Mouse (Mus musculus): ENCODE data around the gene Ap3b2.
"Not testable (repeated sequence)": the region's sequence is repeated elsewhere in the genome, so short reads cannot be mapped to it uniquely, and the experiment has no call there.

Ap3b2 gene

GRCm38 (mm10) chr7:81479531-81480090 lies 14.1 kb downstream of the Ap3b2 start:
- no peak for ATAC-seq (ENCODE audit: insufficient number of reproducible peaks, low FRiP score, low TSS enrichment)

GRCm38 (mm10) chr7:81478261-81478660 lies 15.5 kb downstream of the Ap3b2 start:
- not testable (repeated sequence) for ATAC-seq (ENCODE audit: insufficient number of reproducible peaks, low FRiP score, low TSS enrichment)

DNA sequence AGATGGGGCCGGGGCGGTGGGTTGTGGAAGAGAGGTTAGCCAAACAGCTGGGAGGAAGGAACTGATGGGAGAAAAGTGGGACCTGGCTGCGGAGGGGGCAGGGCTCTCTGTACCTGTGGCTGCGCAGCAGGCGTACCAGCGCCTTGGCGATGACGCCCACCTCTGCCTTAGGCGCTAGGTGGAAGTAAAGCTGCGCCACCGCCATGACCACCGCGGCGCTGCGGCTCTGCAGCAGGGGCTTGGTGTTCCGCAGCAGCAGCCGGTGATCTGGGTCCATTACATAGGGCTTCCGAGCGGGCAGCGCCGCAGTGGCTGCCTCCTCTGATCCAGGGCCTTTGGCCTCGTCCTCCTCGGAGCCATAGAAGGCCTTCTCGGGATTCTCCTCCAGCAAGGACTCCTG lies 16.9 kb downstream of the Ap3b2 start:
- no peak for ATAC-seq (ENCODE audit: insufficient number of reproducible peaks, low FRiP score, low TSS enrichment)

- no peak for ATAC-seq (ENCODE audit: insufficient number of reproducible peaks, low FRiP score, low TSS enrichment)
Measured at GRCm38 (mm10) chr7:81475221-81475620, 18.5 kb downstream of the Ap3b2 start.

DNA sequence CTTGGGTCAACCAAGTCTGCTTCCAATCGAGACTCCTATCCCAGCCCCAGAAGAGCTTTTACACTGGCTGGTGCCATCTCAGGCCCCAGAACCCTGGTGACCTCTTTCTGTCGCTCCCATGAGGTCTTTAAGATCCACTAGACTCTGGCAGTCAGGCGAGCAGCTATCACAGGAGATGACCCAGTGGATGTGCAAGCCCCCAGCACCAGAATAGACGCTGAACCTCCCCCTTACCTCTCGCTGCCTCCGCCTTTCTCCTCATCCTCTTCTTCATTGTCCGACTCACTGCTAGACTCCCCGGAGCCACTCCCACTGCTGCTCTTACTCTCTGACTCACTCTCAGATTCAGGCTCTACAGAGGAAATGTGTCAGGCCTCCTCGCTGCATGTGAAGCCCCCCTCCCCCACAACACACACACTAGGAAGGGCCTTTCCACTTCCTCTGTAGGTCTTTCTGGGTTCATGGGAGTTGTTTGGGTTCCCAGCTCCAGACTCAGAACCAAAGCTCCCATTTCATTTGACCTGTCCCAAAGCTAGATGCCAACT lies 28.7 kb downstream of the Ap3b2 start:
- ATAC-seq (ENCODE audit: insufficient number of reproducible peaks, low FRiP score, low TSS enrichment), result no peak

DNA sequence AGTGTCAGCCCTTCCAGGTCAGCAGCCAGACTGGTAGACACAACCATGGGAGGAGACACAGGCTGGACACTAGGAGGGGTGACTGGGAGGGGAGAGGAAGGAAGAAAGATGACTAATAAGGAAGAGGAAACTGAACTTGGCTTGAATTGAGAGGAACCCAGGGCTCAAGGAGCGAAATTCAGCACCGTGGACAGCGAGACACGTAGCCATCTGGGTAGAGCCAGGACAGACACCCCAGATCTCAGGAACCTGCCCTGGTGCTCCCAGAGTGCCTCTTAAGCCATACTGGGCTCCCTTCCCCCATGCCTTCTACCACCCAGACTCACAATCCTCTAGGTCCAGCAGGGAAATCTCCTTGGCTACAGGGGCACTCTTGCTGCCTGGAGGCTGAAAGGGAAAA lies 29.6 kb downstream of the Ap3b2 start:
- no peak for ATAC-seq (ENCODE audit: insufficient number of reproducible peaks, low FRiP score, low TSS enrichment)

- no peak for ATAC-seq (ENCODE audit: insufficient number of reproducible peaks, low FRiP score, low TSS enrichment)
Measured at GRCm38 (mm10) chr7:81462815-81463214, 30.9 kb downstream of the Ap3b2 start.

DNA sequence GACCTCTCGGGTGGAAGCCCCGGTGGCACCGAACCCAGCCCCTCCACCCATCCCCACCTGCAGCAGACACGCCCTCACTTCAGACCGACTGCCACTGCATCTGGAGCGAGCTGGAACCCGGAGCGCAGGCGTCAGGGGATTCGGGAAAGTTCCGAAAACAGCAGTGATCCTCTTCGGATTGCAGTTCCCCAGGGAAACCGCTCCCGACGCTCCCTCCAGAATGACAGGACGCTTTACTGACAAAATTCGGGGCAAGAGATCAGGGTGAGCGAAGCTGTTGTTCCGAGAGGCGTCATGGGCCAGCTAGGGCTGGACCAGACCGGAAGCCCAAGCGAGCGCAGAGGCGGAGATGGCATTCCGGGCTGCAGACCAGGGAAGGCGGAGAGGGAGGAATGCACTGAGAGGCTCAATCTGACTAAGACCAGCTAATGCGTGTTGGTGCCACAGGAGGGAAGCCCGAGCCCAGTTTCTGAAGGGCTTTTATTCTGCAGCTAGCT lies 38.5 kb downstream of the Ap3b2 start, which contains the start of gene Cpeb1:
Gene Cpeb1 (minus strand): TSS at position 311 of the 497 bp plus-strand sequence.
- ATAC-seq (ENCODE audit: insufficient number of reproducible peaks, low FRiP score, low TSS enrichment), result peak; percentile 42

- ATAC-seq (ENCODE audit: insufficient number of reproducible peaks, low FRiP score, low TSS enrichment), result peak; percentile 60
Measured at GRCm38 (mm10) chr7:81454331-81455039, 39.2 kb downstream of the Ap3b2 start.

GRCm38 (mm10) chr7:81453443-81454274 lies 40.1 kb downstream of the Ap3b2 start:
- peak; percentile 18; the same call in 1 of the 2 replicates for ATAC-seq (ENCODE audit: insufficient number of reproducible peaks, low FRiP score, low TSS enrichment)

DNA sequence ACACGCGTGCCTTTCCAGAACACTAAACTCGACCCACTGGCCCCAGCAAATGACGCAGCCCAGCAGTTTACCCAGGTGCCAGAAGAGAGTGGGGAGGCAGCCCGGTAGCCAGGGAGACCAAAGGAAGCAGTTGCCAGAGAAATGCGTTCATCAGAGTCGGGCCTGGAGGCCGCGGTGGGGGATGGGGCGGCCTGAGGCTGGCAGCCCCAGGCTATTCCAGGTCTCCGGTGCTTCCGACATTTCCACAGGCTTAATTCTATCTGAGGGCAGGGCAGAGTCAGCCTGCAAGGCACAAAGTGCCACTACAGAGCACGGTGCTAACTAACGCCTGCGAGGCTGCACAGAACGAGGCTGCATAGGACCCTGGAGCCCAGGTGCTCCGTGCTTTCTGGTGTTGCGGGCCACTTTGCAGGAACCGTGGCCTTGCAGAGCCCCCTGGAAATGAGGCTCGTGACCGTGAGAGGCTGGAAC lies 40.7 kb downstream of the Ap3b2 start:
- ATAC-seq (ENCODE audit: insufficient number of reproducible peaks, low FRiP score, low TSS enrichment), result no peak
